Mouse (Mus musculus) limb, embryonic 15.5 days (tissue): ENCODE results near the gene Il25. TPM values are rescaled to one million over a fixed set of nuclear protein-coding genes. Genes with fewer than 3 reads are reported as not detected.

Experiments used
- ATAC-seq: fragments of 200-750 bp; cut with Nextera tagmentation; 2 replicates; pipeline ENCODE4 v1.8.0; 2017; ENCODE audit warnings: low read depth, moderate TSS enrichment; ENCODE audit not compliant: insufficient number of reproducible peaks, low FRiP score, low TSS enrichment
- H3K27ac ChIP-seq: fragments of 300-500 bp; sonication (generic); 2 replicates; pipeline ENCODE4 v1.5.1; 2015; ENCODE audit warnings: moderate library complexity, mild to moderate bottlenecking, inconsistent platforms
- H3K27me3 ChIP-seq: fragments of 300-500 bp; sonication (generic); 2 replicates; pipeline ENCODE4 v1.6.1; 2015; ENCODE audit warnings: inconsistent platforms
- H3K36me3 ChIP-seq: fragments of 300-500 bp; sonication (generic); 2 replicates; pipeline ENCODE4 v1.6.1; 2015; ENCODE audit warnings: inconsistent platforms
- H3K4me1 ChIP-seq: fragments of 300-500 bp; sonication (generic); 2 replicates; pipeline ENCODE4 v1.6.1; 2015; ENCODE audit warnings: inconsistent platforms
- H3K4me2 ChIP-seq: fragments of 300-500 bp; sonication (generic); 2 replicates; pipeline ENCODE4 v1.6.1; 2015; ENCODE audit warnings: mild to moderate bottlenecking, inconsistent platforms
- H3K4me3 ChIP-seq: fragments of 300-500 bp; sonication (generic); 2 replicates; pipeline ENCODE4 v1.5.1; 2015; ENCODE audit warnings: mild to moderate bottlenecking, inconsistent platforms
- H3K9ac ChIP-seq: fragments of 300-500 bp; sonication (generic); 2 replicates; pipeline ENCODE4 v1.6.1; 2015; ENCODE audit warnings: inconsistent platforms
- H3K9me3 ChIP-seq: fragments of 300-500 bp; sonication (generic); 2 replicates; pipeline ENCODE4 v1.6.1; 2016; ENCODE audit warnings: inconsistent platforms
- WGBS: fragments of 180-500 bp; shearing (Covaris S2); methylation state at CpG from one replicate; pipeline ENCODE4 v1.1.7; 2015; 5-methylcytosine and 5-hydroxymethylcytosine counted together
- polyA plus RNA-seq: library from polyadenylated mRNA; unstranded; fragments of >200 nt; fragmentation: Nextera tagmentation; extraction: Ambion mirVana; gene quantifications from 2 replicates; pipeline ENCODE4 v1.2.1, GENCODE M21; 2015

The Il25 gene
- polyA plus RNA-seq, 1 experiment from 2014 or later: not detected

DNA sequence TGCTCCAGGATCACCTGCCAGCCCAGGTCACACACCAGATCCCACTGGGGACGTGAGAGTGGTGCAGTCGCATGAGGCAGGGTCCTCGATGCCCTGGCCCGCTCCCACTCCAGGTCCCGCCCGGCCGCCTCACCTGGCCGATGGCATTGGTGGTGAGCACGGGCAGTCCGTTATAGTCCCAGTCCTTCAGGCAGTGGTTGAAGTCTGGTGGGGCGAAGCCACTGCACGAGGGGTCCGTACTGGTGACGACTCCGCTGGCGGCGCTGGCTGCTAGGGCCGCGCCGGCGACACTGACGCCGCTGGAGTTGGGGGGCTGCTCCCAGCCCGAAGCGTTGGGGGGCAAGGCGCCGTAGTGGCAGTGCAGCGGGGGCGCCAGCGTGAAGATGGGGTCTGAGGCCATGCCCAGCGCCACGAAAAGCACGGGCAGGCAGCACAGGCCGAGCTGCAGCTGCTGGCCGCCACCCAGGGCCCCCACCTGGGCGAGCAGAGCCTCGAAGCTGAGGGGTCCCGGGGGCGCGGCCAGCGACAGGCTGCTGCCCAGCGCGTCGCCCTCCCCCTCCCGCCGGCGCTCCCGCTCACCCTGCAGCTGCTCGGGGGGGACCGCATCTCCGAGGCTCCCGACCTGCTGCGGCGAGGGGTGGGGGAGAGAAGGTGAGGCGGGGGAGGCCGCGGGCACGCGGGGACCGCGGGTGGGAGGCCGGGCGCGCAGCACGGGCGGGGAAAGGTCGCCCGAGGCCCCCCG lies 20.2 kb upstream of the Il25 start:
- peak overlapping the region; percentile 94 for H3K27ac ChIP-seq
- whole genome bisulfite sequencing: 2% methylated on average over 52 of the region's 69 CpGs
- peak overlapping the region; percentile 89 for H3K9ac ChIP-seq
- peaks cover 29% of the 10 kb centered on the region for H3K4me1 ChIP-seq
- H3K4me3 ChIP-seq: peak overlapping the region; percentile 92
- no peaks in the 10 kb centered on the region for H3K27me3 ChIP-seq
- peak overlapping the region; percentile 80 for H3K4me2 ChIP-seq
- peaks cover 48% of the 10 kb centered on the region for H3K36me3 ChIP-seq
- no peaks in the 10 kb centered on the region for H3K9me3 ChIP-seq
- ATAC-seq: peak; percentile 32; the same call in 1 of the 2 replicates

DNA sequence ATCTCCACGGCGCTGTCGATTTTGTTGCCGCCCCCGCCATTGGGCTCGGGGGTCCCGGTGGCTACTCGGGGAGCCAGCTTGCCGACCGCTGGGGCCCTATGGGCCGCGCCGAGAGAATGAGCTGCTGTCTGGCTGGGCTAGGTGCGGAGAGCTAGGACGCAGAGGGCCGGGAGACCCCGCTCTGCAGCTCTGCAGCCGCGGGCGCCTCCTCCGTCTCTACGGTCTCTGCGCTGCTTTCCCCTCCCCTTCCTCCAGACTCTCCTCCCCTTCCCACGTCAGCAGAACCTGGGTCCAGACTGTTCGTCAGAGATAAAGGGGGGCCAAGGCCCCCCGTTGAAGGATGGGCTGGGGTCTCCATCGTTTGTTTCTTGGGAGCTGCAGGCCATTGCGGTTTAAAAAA lies 19.6 kb upstream of the Il25 start, which contains the start of gene Slc22a17:
Slc22a17 (minus strand) TSS at position 247 of the 400 bp plus-strand sequence.
- Histone ChIP-seq H3K9ac (peak within 1 kb of the TSS; percentile 89), H3K4me1 (peaks cover 29% of the 10 kb centered on the region), H3K9me3 (no peaks in the 10 kb centered on the region), H3K4me2 (peak within 1 kb of the TSS; percentile 80), H3K36me3 (peaks cover 48% of the 10 kb centered on the region), H3K27me3 (no peaks in the 10 kb centered on the region), H3K27ac (peak within 1 kb of the TSS; percentile 94), H3K4me3 (peak within 1 kb of the TSS; percentile 92)
- WGBS: under 1% methylated on average over 28 of the region's 28 CpGs
- ATAC-seq: peak; percentile 94

DNA sequence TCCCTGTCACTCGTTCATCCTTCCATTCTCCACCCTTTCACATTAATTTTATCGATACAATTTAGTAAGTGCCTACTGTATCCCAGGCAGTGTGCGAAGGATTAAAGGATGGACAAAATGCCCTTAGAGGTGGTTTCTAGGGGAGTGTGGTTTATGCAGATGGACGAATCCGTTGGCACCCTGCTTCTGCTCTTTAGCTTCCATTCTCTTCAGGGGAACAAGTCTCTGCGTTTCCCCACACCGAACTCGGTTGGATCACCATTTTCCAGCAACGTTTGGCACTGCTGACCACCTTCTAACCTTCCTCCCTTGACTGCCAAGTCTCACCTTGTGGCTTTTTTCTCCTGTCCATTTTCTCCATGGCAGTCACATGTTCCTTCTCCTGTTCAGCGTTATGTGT lies 19.2 kb upstream of the Il25 start:
- peaks cover 29% of the 10 kb centered on the region for H3K4me1 ChIP-seq
- peak overlapping the region; percentile 80 for H3K4me2 ChIP-seq
- H3K4me3 ChIP-seq: peak overlapping the region; percentile 92
- H3K36me3 ChIP-seq: peaks cover 48% of the 10 kb centered on the region
- H3K9me3 ChIP-seq: no peaks in the 10 kb centered on the region
- H3K27ac ChIP-seq: peak overlapping the region; percentile 94
- no peaks in the 10 kb centered on the region for H3K27me3 ChIP-seq
- peak overlapping the region; percentile 89 for H3K9ac ChIP-seq
- WGBS: 13% methylated on average over 10 of the region's 10 CpGs
- ATAC-seq: no peak

DNA sequence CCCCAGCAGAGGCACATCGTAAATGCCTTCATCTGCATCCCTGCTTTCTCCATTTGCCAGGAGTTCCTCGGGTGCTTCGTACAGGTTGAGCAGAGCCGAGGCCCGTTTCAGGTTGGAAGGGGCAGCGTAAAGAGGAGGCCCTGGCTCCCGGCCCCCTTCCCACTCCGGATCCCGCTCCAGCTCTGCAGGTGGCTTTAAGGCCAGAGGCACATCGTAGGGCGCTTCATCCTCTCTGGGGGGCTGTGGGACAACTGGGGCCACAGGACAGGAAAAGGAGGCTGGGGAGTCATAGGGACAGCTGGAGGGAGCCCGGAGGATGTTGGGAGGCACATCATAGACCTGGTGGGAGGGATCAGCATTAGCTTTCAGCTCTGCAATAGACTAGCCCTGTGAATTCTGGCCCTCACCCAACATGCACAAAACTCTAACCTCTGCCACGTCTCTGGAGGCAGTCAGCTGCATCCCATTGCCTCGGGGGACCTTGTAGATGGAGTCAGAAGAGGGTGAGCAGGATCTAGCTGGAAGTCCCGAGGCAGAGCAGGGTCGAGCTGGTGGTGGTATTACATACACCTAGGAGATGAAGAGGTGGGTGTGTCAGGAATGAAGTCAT lies 12.3 kb upstream of the Il25 start:
- no peaks in the 10 kb centered on the region for H3K9me3 ChIP-seq

DNA sequence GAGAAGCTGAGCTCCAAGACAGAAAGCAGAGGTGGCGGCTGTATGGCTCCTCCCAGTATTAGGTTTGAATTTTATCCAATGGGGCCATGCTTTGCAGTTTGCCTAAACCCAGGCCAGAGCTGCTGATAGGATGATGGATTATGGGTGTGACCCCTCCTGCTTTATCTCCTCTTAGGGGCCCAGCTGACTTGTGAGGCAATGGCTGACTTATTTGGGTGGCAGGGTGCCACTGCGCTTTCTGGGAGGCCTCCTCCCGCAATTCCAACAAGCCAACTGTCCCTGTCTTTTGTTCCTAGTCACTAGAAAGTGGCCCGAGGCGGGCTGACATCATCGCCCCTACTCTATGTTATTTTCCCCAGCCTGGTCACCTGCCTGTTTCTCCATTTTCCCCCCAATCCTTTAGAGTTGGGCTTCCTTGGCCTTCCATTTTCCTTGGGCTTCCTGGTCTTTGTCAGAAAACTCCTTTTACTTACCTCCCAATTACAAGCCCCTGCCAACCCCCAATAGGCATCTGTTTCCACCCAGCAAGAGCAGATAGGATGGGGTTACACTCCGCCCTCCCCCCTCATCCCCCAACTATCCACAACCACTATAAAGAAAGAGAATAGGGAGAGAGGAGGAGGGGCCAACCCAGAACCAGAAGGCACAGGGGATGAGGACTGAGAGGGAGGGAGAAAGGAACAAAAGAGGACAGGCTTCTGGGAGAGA lies 7.7 kb upstream of the Il25 start:
- Histone ChIP-seq H3K4me3 (peak overlapping the region; percentile 63), H3K36me3 (peaks cover 32% of the 10 kb centered on the region), H3K27me3 (no peaks in the 10 kb centered on the region), H3K27ac (peak overlapping the region; percentile 100), H3K9me3 (no peaks in the 10 kb centered on the region), H3K9ac (peak overlapping the region; percentile 90), H3K4me2 (peak overlapping the region; percentile 76), H3K4me1 (peaks cover 44% of the 10 kb centered on the region)
- peak; percentile 64 for ATAC-seq
- 6% methylated on average over 7 of the region's 7 CpGs for WGBS

More for the DNA sequence above, 12.3 kb upstream of the Il25 start:
- Histone ChIP-seq H3K27me3 (no peaks in the 10 kb centered on the region), H3K4me3 (no peak overlapping the region), H3K4me2 (no peak overlapping the region), H3K36me3 (peaks cover 76% of the 10 kb centered on the region), H3K4me1 (peaks cover 23% of the 10 kb centered on the region), H3K27ac (no peak overlapping the region), H3K9ac (no peak overlapping the region)
- no peak for ATAC-seq
- 86% methylated on average over 16 of the region's 16 CpGs for WGBS

DNA sequence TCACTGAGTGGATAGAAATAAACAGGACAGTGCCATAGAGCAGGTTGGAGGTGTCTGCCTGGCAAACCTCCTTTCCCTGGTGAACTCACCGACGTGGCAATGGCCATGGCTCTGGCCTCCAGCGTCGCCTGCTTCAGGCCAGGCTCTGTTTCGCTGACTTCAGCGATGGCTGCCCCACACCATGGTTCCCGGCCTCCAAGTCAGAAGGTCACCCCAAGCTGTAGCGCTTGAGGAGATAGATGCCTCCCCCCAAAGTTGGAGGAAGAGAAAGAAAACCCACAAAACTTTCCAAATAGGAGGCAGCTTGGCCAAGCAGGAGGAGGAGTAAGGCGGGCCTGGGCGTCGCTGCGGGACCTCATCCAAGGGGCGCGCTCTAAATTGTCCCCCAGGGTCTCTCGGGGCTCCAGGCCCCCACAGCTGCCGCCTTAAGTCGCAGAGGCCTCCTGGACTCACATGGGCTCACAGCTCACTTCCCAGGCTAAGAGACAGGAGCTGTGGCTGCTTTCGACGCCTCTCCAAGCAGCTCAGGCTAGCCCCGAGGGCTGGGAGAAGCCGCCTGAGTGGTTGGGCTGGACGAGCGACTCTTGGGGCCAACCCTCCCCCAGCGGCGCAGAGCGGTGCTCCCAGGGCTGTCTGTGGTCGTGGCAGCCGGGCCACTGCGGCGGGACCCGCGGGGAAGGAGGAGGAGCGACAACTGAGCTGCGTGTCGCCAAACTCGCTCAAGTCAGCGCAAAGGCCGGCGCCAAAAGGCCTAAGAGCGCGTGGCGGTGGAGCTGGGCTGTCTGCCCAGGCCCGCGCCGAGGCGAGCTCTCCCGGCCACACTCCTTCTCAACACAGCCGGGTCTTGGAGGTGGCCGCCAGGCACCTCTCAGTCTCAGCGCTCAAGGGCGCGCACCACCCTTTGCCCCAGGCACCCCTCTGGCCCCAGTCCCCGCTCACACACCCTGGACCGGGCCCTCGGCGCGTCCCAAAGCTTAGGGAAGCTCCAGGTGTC lies 6.8 kb upstream of the Il25 start, which contains the start of gene Efs:
Efs (minus strand) TSS at position 778 of the 994 bp plus-strand sequence.
- WGBS: under 1% methylated on average over 57 of the region's 57 CpGs
- H3K9ac ChIP-seq: peak within 1 kb of the TSS; percentile 90
- peaks cover 24% of the 10 kb centered on the region for H3K36me3 ChIP-seq
- peak within 1 kb of the TSS; percentile 100 for H3K27ac ChIP-seq
- H3K9me3 ChIP-seq: no peaks in the 10 kb centered on the region
- H3K4me3 ChIP-seq: peak within 1 kb of the TSS; percentile 63
- H3K4me2 ChIP-seq: peak within 1 kb of the TSS; percentile 76
- H3K27me3 ChIP-seq: no peaks in the 10 kb centered on the region
- peak; percentile 55 for ATAC-seq
- H3K4me1 ChIP-seq: peaks cover 48% of the 10 kb centered on the region

DNA sequence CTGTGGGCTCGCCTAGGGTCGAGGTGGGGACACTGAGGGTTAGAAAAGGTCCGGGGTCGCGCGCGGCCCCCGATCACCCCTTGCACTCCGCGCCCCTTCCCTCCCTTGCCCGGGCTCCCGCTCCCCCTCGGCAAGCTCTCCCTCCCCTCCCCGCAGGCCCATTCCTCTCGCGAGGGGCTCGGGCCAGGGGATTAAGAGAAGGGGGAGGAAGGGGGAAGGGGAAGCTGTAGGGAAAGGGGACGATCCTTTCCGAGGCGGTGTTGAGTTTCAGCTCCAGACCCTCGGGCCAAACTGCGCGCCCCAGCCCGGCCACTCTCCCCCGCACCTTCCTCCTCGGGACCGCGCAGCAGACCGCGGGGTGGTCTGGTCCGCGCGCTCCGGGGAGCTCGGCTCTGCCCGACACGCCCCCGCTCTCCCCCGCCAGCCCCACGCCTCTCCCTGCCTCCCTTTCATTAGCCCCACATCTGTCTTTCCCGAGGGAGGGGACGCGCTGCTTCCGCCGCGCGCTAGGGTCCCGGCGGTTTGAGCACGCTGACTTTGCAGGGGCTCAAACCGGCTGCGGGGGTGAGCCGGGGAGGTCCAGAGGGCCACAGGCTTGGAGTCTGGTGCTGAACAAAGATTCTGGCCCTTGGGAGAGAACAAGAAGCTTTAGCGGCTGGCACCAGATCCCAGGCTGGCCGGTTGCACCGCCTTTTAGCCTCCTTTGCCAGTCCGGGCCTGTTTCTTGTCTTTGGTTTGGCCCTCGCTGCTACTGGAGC lies 5.9 kb upstream of the Il25 start:
- H3K9me3 ChIP-seq: no peaks in the 10 kb centered on the region
- ATAC-seq: peak; percentile 77
- peaks cover 14% of the 10 kb centered on the region for H3K36me3 ChIP-seq
- peak overlapping the region; percentile 63 for H3K4me3 ChIP-seq
- peak overlapping the region; percentile 100 for H3K27ac ChIP-seq
- WGBS: under 1% methylated on average over 32 of the region's 58 CpGs
- peak overlapping the region; percentile 90 for H3K9ac ChIP-seq
- H3K4me2 ChIP-seq: peak overlapping the region; percentile 76
- H3K4me1 ChIP-seq: peaks cover 48% of the 10 kb centered on the region
- no peaks in the 10 kb centered on the region for H3K27me3 ChIP-seq

DNA sequence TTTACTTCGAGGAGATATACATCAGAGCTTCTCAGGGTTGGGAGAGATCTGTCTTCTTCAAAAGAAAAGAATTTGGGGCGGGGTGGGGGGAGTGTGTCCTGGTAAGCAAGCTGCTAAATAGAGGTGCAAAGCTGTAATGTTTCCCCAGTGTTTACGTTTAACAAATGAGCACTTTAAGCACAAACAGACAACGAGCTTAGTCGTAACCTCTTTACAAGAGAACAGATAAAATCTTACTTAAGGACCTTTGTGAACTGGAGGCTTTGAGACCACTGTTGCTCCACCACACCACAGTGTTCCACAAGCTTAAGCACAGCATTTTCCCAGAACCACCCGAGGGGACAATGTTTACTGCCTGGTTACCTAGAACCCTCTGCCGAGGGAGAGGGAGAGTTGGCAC lies 5.2 kb upstream of the Il25 start:
- H3K9ac ChIP-seq: peak overlapping the region; percentile 90
- ATAC-seq: no peak
- H3K4me1 ChIP-seq: peaks cover 48% of the 10 kb centered on the region
- H3K4me3 ChIP-seq: peak overlapping the region; percentile 63
- peak overlapping the region; percentile 76 for H3K4me2 ChIP-seq
- H3K36me3 ChIP-seq: peaks cover 7% of the 10 kb centered on the region; the same call in 1 of the 2 replicates
- 10% methylated on average over 7 of the region's 7 CpGs for whole genome bisulfite sequencing
- H3K9me3 ChIP-seq: no peaks in the 10 kb centered on the region
- peak overlapping the region; percentile 100 for H3K27ac ChIP-seq
- H3K27me3 ChIP-seq: no peaks in the 10 kb centered on the region

DNA sequence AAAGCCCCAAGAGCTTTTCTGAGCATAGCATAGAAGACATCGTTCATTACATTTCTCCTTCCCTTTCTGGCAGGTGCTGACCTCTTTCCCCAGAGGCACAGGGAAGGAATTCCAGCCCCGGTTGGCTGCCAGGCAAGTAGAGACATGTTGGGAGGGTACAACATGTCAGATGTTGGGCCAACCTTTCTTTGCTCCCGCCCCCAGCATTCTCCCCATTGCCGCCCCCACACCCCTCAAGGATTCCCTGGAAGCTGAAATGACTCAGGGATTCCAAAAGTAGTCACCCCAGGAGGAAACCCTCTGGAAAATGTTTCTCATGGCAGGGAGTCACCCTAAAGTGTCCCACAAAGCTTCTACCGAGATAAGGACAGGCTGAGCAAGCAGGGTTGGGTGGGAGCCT lies 2.7 kb upstream of the Il25 start:
- Histone ChIP-seq H3K4me2 (no peak overlapping the region), H3K9ac (no peak overlapping the region), H3K36me3 (no peaks in the 10 kb centered on the region), H3K27ac (0 out of 2 replicates have a peak overlapping the region, but pooled peaks have one; percentile 27), H3K4me3 (no peak overlapping the region), H3K9me3 (no peaks in the 10 kb centered on the region), H3K4me1 (peaks cover 42% of the 10 kb centered on the region), H3K27me3 (no peaks in the 10 kb centered on the region)
- WGBS: 62% methylated on average over 5 of the region's 5 CpGs
- ATAC-seq: no peak

DNA sequence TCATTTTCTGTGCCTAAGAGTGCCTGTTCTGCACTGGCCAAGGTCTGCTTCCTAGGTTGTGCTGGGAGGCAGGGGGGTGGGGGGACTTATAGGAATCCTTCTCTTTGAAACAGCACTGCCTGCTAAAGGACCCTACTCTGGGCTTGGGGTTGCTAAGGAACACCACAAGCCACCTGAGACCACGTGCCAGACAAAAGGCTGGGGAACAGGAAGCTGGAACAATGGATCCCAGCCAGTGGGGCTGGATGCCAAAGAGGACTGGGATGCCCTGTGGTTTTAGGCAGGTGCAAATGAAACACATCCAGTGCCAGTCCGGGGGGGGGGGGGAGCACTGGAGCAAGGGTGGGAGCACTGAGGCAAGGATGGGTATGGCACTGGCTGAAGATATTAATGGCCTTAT lies 2.1 kb upstream of the Il25 start:
- Histone ChIP-seq H3K4me2 (no peak overlapping the region), H3K9ac (no peak overlapping the region), H3K27ac (0 out of 2 replicates have a peak overlapping the region, but pooled peaks have one; percentile 27), H3K4me3 (no peak overlapping the region), H3K4me1 (peaks cover 44% of the 10 kb centered on the region), H3K36me3 (no peaks in the 10 kb centered on the region), H3K9me3 (no peaks in the 10 kb centered on the region), H3K27me3 (no peaks in the 10 kb centered on the region)
- no peak for ATAC-seq
- WGBS: 19% methylated on average over 2 of the region's 2 CpGs
